Mouse (Mus musculus) forebrain, embryonic 15.5 days (tissue): ENCODE measurements at regions not wholly inside any gene's neighbourhood (a gene's known extent, or its start where the extent isn't known, plus 50 kb on each side); places are given as distances from the start of the nearest gene placed in this dataset.

Experiments used
- ATAC-seq: fragments of 200-750 bp; cut with Nextera tagmentation; replicated peaks from 2 replicates; pipeline ENCODE4 v1.8.0; 2017; ENCODE audit warnings: mild to moderate bottlenecking, moderate TSS enrichment, moderate library complexity
- H3K27ac ChIP-seq: fragments of 300-500 bp; sonication (generic); replicated peaks from 2 replicates; pipeline ENCODE4 v1.5.1; 2015; ENCODE audit warnings: mild to moderate bottlenecking, inconsistent platforms
- H3K27me3 ChIP-seq: fragments of 300-500 bp; sonication (generic); 2 replicates; pipeline ENCODE4 v1.6.1; 2015; ENCODE audit warnings: inconsistent platforms
- H3K36me3 ChIP-seq: fragments of 300-500 bp; sonication (generic); 2 replicates; pipeline ENCODE4 v1.6.1; 2015; ENCODE audit warnings: mild to moderate bottlenecking, inconsistent platforms
- H3K4me1 ChIP-seq: fragments of 300-500 bp; sonication (generic); 2 replicates; pipeline ENCODE4 v1.6.1; 2015; ENCODE audit warnings: inconsistent platforms
- H3K4me2 ChIP-seq: fragments of 300-500 bp; sonication (generic); replicated peaks from 2 replicates; pipeline ENCODE4 v1.6.1; 2015; ENCODE audit warnings: mild to moderate bottlenecking, inconsistent platforms
- H3K4me3 ChIP-seq: fragments of 300-500 bp; sonication (generic); 2 replicates; pipeline ENCODE4 v1.5.1; 2015; ENCODE audit warnings: mild to moderate bottlenecking, inconsistent platforms
- H3K9ac ChIP-seq: fragments of 300-500 bp; sonication (generic); replicated peaks from 2 replicates; pipeline ENCODE4 v1.6.1; 2015; ENCODE audit warnings: mild to moderate bottlenecking, inconsistent platforms
- H3K9me3 ChIP-seq: fragments of 300-500 bp; sonication (generic); 2 replicates; pipeline ENCODE4 v1.6.1; 2016; ENCODE audit warnings: inconsistent platforms
- WGBS: fragments of 180-500 bp; shearing (Covaris S2); methylation state at CpG from one replicate; pipeline ENCODE4 v1.1.7; 2015; ENCODE audit warnings: mixed read lengths; 5-methylcytosine and 5-hydroxymethylcytosine counted together

- Histone ChIP-seq H3K9me3 (no peaks in the 10 kb centered on the region), H3K4me1 (no peaks in the 10 kb centered on the region), H3K4me2 (no peak overlapping the region), H3K27ac (no peak overlapping the region), H3K4me3 (no peak overlapping the region), H3K9ac (no peak overlapping the region), H3K27me3 (no peaks in the 10 kb centered on the region), H3K36me3 (no peaks in the 10 kb centered on the region)
- ATAC-seq: no peak
- 43% methylated on average over 1 of the region's 1 CpGs for WGBS
Observed at GRCm38 (mm10) chr5:38967010-38967409, 90.4 kb upstream of the Clnk start.

GRCm38 (mm10) chr5:38964445-38964844 lies 87.8 kb upstream of the Clnk start:
- Histone ChIP-seq H3K9me3 (no peaks in the 10 kb centered on the region), H3K27ac (no peak overlapping the region), H3K4me2 (no peak overlapping the region), H3K4me1 (no peaks in the 10 kb centered on the region), H3K4me3 (no peak overlapping the region), H3K27me3 (no peaks in the 10 kb centered on the region), H3K36me3 (no peaks in the 10 kb centered on the region), H3K9ac (no peak overlapping the region)
- ATAC-seq: no peak

- Histone ChIP-seq H3K9ac (no peak overlapping the region), H3K27ac (no peak overlapping the region), H3K9me3 (no peaks in the 10 kb centered on the region), H3K4me2 (no peak overlapping the region), H3K27me3 (no peaks in the 10 kb centered on the region), H3K4me1 (no peaks in the 10 kb centered on the region), H3K36me3 (no peaks in the 10 kb centered on the region), H3K4me3 (no peak overlapping the region)
- no peak for ATAC-seq
- WGBS: 73% methylated on average over 9 of the region's 9 CpGs
Observed at GRCm38 (mm10) chr5:38950520-38951288, 74.1 kb upstream of the Clnk start.

- Histone ChIP-seq H3K9ac (no peak overlapping the region), H3K27me3 (no peaks in the 10 kb centered on the region), H3K36me3 (no peaks in the 10 kb centered on the region), H3K4me2 (no peak overlapping the region), H3K4me1 (no peaks in the 10 kb centered on the region), H3K9me3 (no peaks in the 10 kb centered on the region), H3K4me3 (no peak overlapping the region), H3K27ac (no peak overlapping the region)
- WGBS: 84% methylated on average over 5 of the region's 5 CpGs
- ATAC-seq: no peak
Observed at GRCm38 (mm10) chr5:38945903-38946686, 69.5 kb upstream of the Clnk start.

GRCm38 (mm10) chr5:38932382-38933079 lies 55.9 kb upstream of the Clnk start:
- 69% methylated on average over 7 of the region's 7 CpGs for WGBS
- no peak overlapping the region for H3K9ac ChIP-seq
- no peaks in the 10 kb centered on the region for H3K27me3 ChIP-seq
- no peaks in the 10 kb centered on the region for H3K36me3 ChIP-seq
- ATAC-seq: no peak
- H3K4me2 ChIP-seq: no peak overlapping the region
- H3K9me3 ChIP-seq: no peaks in the 10 kb centered on the region
- H3K4me3 ChIP-seq: no peak overlapping the region
- H3K27ac ChIP-seq: no peak overlapping the region
- no peaks in the 10 kb centered on the region for H3K4me1 ChIP-seq

- no peaks in the 10 kb centered on the region for H3K9me3 ChIP-seq
- no peak overlapping the region for H3K27ac ChIP-seq
- H3K36me3 ChIP-seq: no peaks in the 10 kb centered on the region
- H3K4me3 ChIP-seq: no peak overlapping the region
- WGBS: 87% methylated on average over 3 of the region's 3 CpGs
- H3K4me2 ChIP-seq: no peak overlapping the region
- no peaks in the 10 kb centered on the region for H3K4me1 ChIP-seq
- H3K9ac ChIP-seq: no peak overlapping the region
- no peaks in the 10 kb centered on the region for H3K27me3 ChIP-seq
- ATAC-seq: no peak
Observed at GRCm38 (mm10) chr5:38927051-38927450, 50.4 kb upstream of the Clnk start.
